Mouse (Mus musculus) liver, embryonic 14.5 days (tissue): Measurements from ENCODE around the gene Tmem63c. TPM values are rescaled to one million over a fixed set of nuclear protein-coding genes. Genes with fewer than 3 reads are reported as not detected.

Experiments
- ATAC-seq: fragments of 200-750 bp; cut with Nextera tagmentation; 2 replicates; pipeline ENCODE4 v1.8.0; 2017; ENCODE audit warnings: moderate number of reproducible peaks, mild to moderate bottlenecking, moderate library complexity; ENCODE audit not compliant: insufficient read depth
- DNase-seq, 3 experiments: peaks; one replicate each; pipeline ENCODE4 v3.0.0-alpha.2; 2012 to 2013; ENCODE audit warnings: low read depth in 3 of 3, low spot score in 3 of 3
- H3K27ac ChIP-seq: fragments of 300-500 bp; sonication (generic); 2 replicates; pipeline ENCODE4 v1.5.1; 2014; ENCODE audit warnings: moderate library complexity, mild to moderate bottlenecking, control low read depth, inconsistent platforms
- H3K27me3 ChIP-seq: fragments of 300-500 bp; sonication (generic); 2 replicates; pipeline ENCODE4 v1.6.1; 2014; ENCODE audit warnings: mild to moderate bottlenecking, low read length, moderate library complexity; ENCODE audit not compliant: control insufficient read depth, insufficient read depth
- H3K36me3 ChIP-seq: fragments of 300-500 bp; sonication (generic); replicated peaks from 2 replicates; pipeline ENCODE4 v1.6.1; 2014; ENCODE audit warnings: low read depth; ENCODE audit not compliant: control insufficient read depth, insufficient read depth
- H3K4me1 ChIP-seq, 2 experiments: fragments of 200-500 bp in 1 of 2; fragments of 300-500 bp in 1 of 2; sonication (generic) in 1 of 2; replicated peaks; 2 replicates each; pipeline ENCODE4 v1.6.1; 2012 to 2014; ENCODE audit warnings: antibody characterized with exemption in 1 of 2, inconsistent platforms in 1 of 2, low read length in 1 of 2; ENCODE audit not compliant: control insufficient read depth in 2 of 2, insufficient read depth in 2 of 2
- H3K4me2 ChIP-seq: fragments of 300-500 bp; sonication (generic); 2 replicates; pipeline ENCODE4 v1.6.1; 2014; ENCODE audit warnings: low read depth, mild to moderate bottlenecking, control low read depth, moderate library complexity
- H3K4me3 ChIP-seq, 2 experiments: fragments of 200-500 bp in 1 of 2; fragments of 300-500 bp in 1 of 2; sonication (generic) in 1 of 2; 2 replicates each; pipeline ENCODE4 v1.5.1; 2012 to 2014; ENCODE audit warnings: low read depth in 2 of 2, low read length in 2 of 2, mild to moderate bottlenecking in 2 of 2, control low read depth in 1 of 2, inconsistent platforms in 1 of 2, moderate library complexity in 1 of 2; ENCODE audit not compliant: insufficient read depth in 1 of 2
- H3K9ac ChIP-seq: fragments of 300-500 bp; sonication (generic); replicated peaks from 2 replicates; pipeline ENCODE4 v1.6.1; 2014; ENCODE audit warnings: mild to moderate bottlenecking, control low read depth, moderate library complexity
- H3K9me3 ChIP-seq: fragments of 300-500 bp; sonication (generic); 2 replicates; pipeline ENCODE4 v1.6.1; 2016; ENCODE audit warnings: low read length, mixed read lengths; ENCODE audit not compliant: control insufficient read depth
- CTCF ChIP-seq: IDR thresholded peaks from 2 replicates; pipeline ENCODE4 v1.5.1; 2016; ENCODE audit warnings: antibody characterized with exemption, low read depth, control low read depth
- EP300 ChIP-seq: IDR thresholded peaks from 2 replicates; pipeline ENCODE4 v1.6.1; 2016; ENCODE audit warnings: antibody characterized with exemption, low read depth
- WGBS: fragments of 180-500 bp; shearing (Covaris S2); extraction: QIAGEN DNeasy Blood & Tissue Kit; methylation state at CpG from one replicate; pipeline ENCODE4 v1.1.7; 2014; ENCODE audit not compliant: insufficient replicate concordance; 5-methylcytosine and 5-hydroxymethylcytosine counted together
- polyA plus RNA-seq, 2 experiments: library from polyadenylated mRNA; depleted of rRNA in 1 of 2; stranded (reverse) in 1 of 2; unstranded in 1 of 2; fragments of >200 nt; fragmentation: Nextera tagmentation in 1 of 2; extraction: Ambion mirVana in 1 of 2; gene quantifications; 2 replicates each; pipeline versions ENCODE4 v1.2.1 to v1.2.3; 2012 to 2014

The Tmem63c gene
- polyA plus RNA-seq, 2 experiments, result not detected

GRCm38 (mm10) chr12:86976511-86977168, 44.5 kb upstream of the Tmem63c start:
- no peak for ATAC-seq
- TF ChIP-seq EP300 (no peak), CTCF (peak; percentile 53)
- no peaks in the 10 kb centered on the region for H3K9me3 ChIP-seq
- H3K4me3 ChIP-seq, result no peak overlapping the region
- no peak for DNase-seq
- 41% methylated on average over 6 of the region's 6 CpGs for WGBS
- H3K27ac ChIP-seq, result no peak overlapping the region
- peaks cover 9% of the 10 kb centered on the region for H3K27me3 ChIP-seq
- H3K9ac ChIP-seq, result no peak overlapping the region
- no peak overlapping the region for H3K4me2 ChIP-seq
- no peaks in the 10 kb centered on the region; a peak in 1 of 4 replicates for H3K4me1 ChIP-seq
- H3K36me3 ChIP-seq, result no peaks in the 10 kb centered on the region

- Histone ChIP-seq H3K4me3 (no peak overlapping the region), H3K36me3 (no peaks in the 10 kb centered on the region), H3K9me3 (no peaks in the 10 kb centered on the region), H3K9ac (no peak overlapping the region), H3K27me3 (peaks cover 12% of the 10 kb centered on the region), H3K4me1 (no peaks in the 10 kb centered on the region; a peak in 1 of 4 replicates), H3K27ac (no peak overlapping the region), H3K4me2 (no peak overlapping the region)
- 23% methylated on average over 15 of the region's 15 CpGs for WGBS
- DNase-seq (no peak), ATAC-seq (no peak)
- TF ChIP-seq EP300, result no peak
- TF ChIP-seq CTCF, result no peak
These were observed 43.3 kb upstream of the Tmem63c start for GRCm38 (mm10) chr12:86977833-86978232.

GRCm38 (mm10) chr12:86981180-86981579, 40.0 kb upstream of the Tmem63c start:
- Histone ChIP-seq H3K36me3 (no peaks in the 10 kb centered on the region), H3K4me3 (no peak overlapping the region), H3K9ac (no peak overlapping the region), H3K27ac (no peak overlapping the region), H3K4me1 (no peaks in the 10 kb centered on the region), H3K27me3 (peaks cover 22% of the 10 kb centered on the region), H3K4me2 (no peak overlapping the region), H3K9me3 (no peaks in the 10 kb centered on the region)
- no peak for ATAC-seq
- DNase-seq, result no peak
- WGBS, result 20% methylated on average over 9 of the region's 9 CpGs
- peak; percentile 59 for TF ChIP-seq CTCF
- no peak for TF ChIP-seq EP300

GRCm38 (mm10) chr12:86983470-86984193, 37.5 kb upstream of the Tmem63c start:
- Histone ChIP-seq H3K4me3 (no peak overlapping the region), H3K27me3 (peaks cover 19% of the 10 kb centered on the region), H3K9me3 (no peaks in the 10 kb centered on the region), H3K4me1 (no peaks in the 10 kb centered on the region), H3K9ac (no peak overlapping the region), H3K36me3 (no peaks in the 10 kb centered on the region), H3K4me2 (no peak overlapping the region), H3K27ac (no peak overlapping the region)
- TF ChIP-seq CTCF (no peak), EP300 (no peak)
- WGBS, result 5% methylated on average over 28 of the region's 28 CpGs
- DNase-seq, result peak; percentile 15 to 32 (median 28)
- no peak for ATAC-seq

GRCm38 (mm10) chr12:86984194-86984555, 37.0 kb upstream of the Tmem63c start:
- Histone ChIP-seq H3K9me3 (no peaks in the 10 kb centered on the region), H3K36me3 (no peaks in the 10 kb centered on the region), H3K27ac (no peak overlapping the region), H3K4me1 (no peaks in the 10 kb centered on the region), H3K9ac (no peak overlapping the region), H3K4me2 (no peak overlapping the region), H3K27me3 (peaks cover 25% of the 10 kb centered on the region), H3K4me3 (no peak overlapping the region)
- WGBS, result 13% methylated on average over 6 of the region's 6 CpGs
- no peak for ATAC-seq
- TF ChIP-seq CTCF (no peak), EP300 (no peak)
- no peak for DNase-seq
